Comparison of ENCODE assay signal across 7 mouse cellular contexts in genomic region chr5:37028486-37029311, GRCm38 (mm10). TPM values are rescaled to one million over a fixed set of nuclear protein-coding genes. Genes with fewer than 3 reads are reported as not detected.
DNase-seq lines count a peak whose midpoint lies in the region; ATAC-seq and TF ChIP-seq lines count a peak whose summit lies in the region.

No protein-coding gene starts in this region.

- peaks cover 8% of the 10 kb centered on the region for H3K4me1 ChIP-seq in lung, embryonic 15.5 days
- no peaks in the 10 kb centered on the region for H3K4me1 ChIP-seq in bone marrow macrophage, adult 2 months (ENCODE audit: control insufficient read depth, insufficient read depth, low read length)
- H3K4me1 ChIP-seq in forebrain, embryonic 10.5 days = peaks cover 21% of the 10 kb centered on the region
- H3K4me1 ChIP-seq in midbrain, embryonic 10.5 days = peaks cover 22% of the 10 kb centered on the region
- peaks cover 9% of the 10 kb centered on the region for H3K4me1 ChIP-seq in stomach, embryonic 16.5 days (ENCODE audit: control insufficient read depth, insufficient read depth, low read length)

- no peak for TF ChIP-seq CTCF in bone marrow macrophage, adult 2 months (IDR thresholded peaks at IDR 0.05; ENCODE audit: low read depth, low read length)

- H3K4me3 ChIP-seq in lung, embryonic 15.5 days = peak overlapping the region; percentile 53
- peak overlapping the region; percentile 44 for H3K4me3 ChIP-seq in bone marrow macrophage, adult 2 months (ENCODE audit: insufficient read depth, low read length)
- H3K4me3 ChIP-seq in forebrain, embryonic 10.5 days = peak overlapping the region; percentile 73
- peak overlapping the region; percentile 76 for H3K4me3 ChIP-seq in midbrain, embryonic 10.5 days
- H3K4me3 ChIP-seq in stomach, embryonic 16.5 days (replicated peaks; ENCODE audit: low read length) = peak overlapping the region; percentile 63

- DNase-seq in lung, adult 18-20 months = no peak
- no peak for DNase-seq in forebrain, embryonic 10.5 days (ENCODE audit: extremely low spot score, low spot score)
- DNase-seq in kidney, postnatal 14 days = peak; percentile 5
- DNase-seq in midbrain, embryonic 10.5 days (ENCODE audit: low spot score) = peak; percentile 31

- H3K27me3 ChIP-seq in lung, embryonic 15.5 days = peaks cover 61% of the 10 kb centered on the region
- peaks cover 74% of the 10 kb centered on the region for H3K27me3 ChIP-seq in forebrain, embryonic 10.5 days (ENCODE audit: poor library complexity, severe bottlenecking)
- H3K27me3 ChIP-seq in midbrain, embryonic 10.5 days (ENCODE audit: low read depth, poor library complexity, severe bottlenecking) = peaks cover 81% of the 10 kb centered on the region
- H3K27me3 ChIP-seq in stomach, embryonic 16.5 days (ENCODE audit: control insufficient read depth, insufficient read depth, low read length) = peaks cover 57% of the 10 kb centered on the region

- no peak overlapping the region for H3K27ac ChIP-seq in lung, embryonic 15.5 days
- H3K27ac ChIP-seq in bone marrow macrophage, adult 2 months (ENCODE audit: insufficient read depth, low read depth, low read length) = no peak overlapping the region
- no peak overlapping the region for H3K27ac ChIP-seq in forebrain, embryonic 10.5 days
- H3K27ac ChIP-seq in midbrain, embryonic 10.5 days (replicated peaks) = no peak overlapping the region
- no peak overlapping the region for H3K27ac ChIP-seq in stomach, embryonic 16.5 days (ENCODE audit: low read length)

- WGBS in lung, embryonic 15.5 days = 1% methylated on average over 71 of the region's 72 CpGs
- under 1% methylated on average over 71 of the region's 72 CpGs for WGBS in forebrain, embryonic 10.5 days
- WGBS in midbrain, embryonic 10.5 days = under 1% methylated on average over 71 of the region's 72 CpGs
- WGBS in stomach, embryonic 16.5 days = under 1% methylated on average over 68 of the region's 72 CpGs

- H3K9ac ChIP-seq in lung, embryonic 15.5 days = 0 out of 2 replicates have a peak overlapping the region, but pooled peaks have one; percentile 10
- H3K9ac ChIP-seq in stomach, embryonic 16.5 days (ENCODE audit: low read length) = peak overlapping the region; percentile 38

- peak overlapping the region; percentile 98 for H3K4me2 ChIP-seq in lung, embryonic 15.5 days
- peak overlapping the region; percentile 100 for H3K4me2 ChIP-seq in stomach, embryonic 16.5 days (ENCODE audit: low read depth, low read length)

- TF ChIP-seq POLR2A in bone marrow macrophage, adult 2 months (IDR thresholded peaks at IDR 0.05; ENCODE audit: borderline replicate concordance, low read depth, low read length) = no peak

- H3K9me3 ChIP-seq in lung, embryonic 15.5 days = no peaks in the 10 kb centered on the region
- H3K9me3 ChIP-seq in forebrain, embryonic 10.5 days = no peaks in the 10 kb centered on the region
- no peaks in the 10 kb centered on the region for H3K9me3 ChIP-seq in midbrain, embryonic 10.5 days (replicated peaks)
- no peaks in the 10 kb centered on the region for H3K9me3 ChIP-seq in stomach, embryonic 16.5 days (replicated peaks; ENCODE audit: control insufficient read depth, low read length)

- peak; percentile 60; the same call in 1 of the 2 replicates for ATAC-seq in lung, embryonic 15.5 days (ENCODE audit: borderline replicate concordance, extremely low read depth, low FRiP score, low TSS enrichment)
- ATAC-seq in stomach, embryonic 16.5 days (ENCODE audit: insufficient read depth, low FRiP score) = peak; percentile 48; the same call in 1 of the 2 replicates

- H3K36me3 ChIP-seq in lung, embryonic 15.5 days = no peaks in the 10 kb centered on the region
- H3K36me3 ChIP-seq in forebrain, embryonic 10.5 days (replicated peaks) = no peaks in the 10 kb centered on the region
- H3K36me3 ChIP-seq in midbrain, embryonic 10.5 days = no peaks in the 10 kb centered on the region
- H3K36me3 ChIP-seq in stomach, embryonic 16.5 days (ENCODE audit: control insufficient read depth, insufficient read depth, low read length) = no peaks in the 10 kb centered on the region

RNA-seq across cellular contexts. Expression of gene Wfs1, which starts 39.7 kb away (rescaled TPM):
- 8.5 and 10.1 TPM in 2 replicates for polyA plus RNA-seq in lung, embryonic 15.5 days (2015; fragmentation: Nextera tagmentation; extraction: Ambion mirVana)
- 3.6 and 4.3 TPM in 2 replicates for polyA plus RNA-seq in bone marrow macrophage, adult 2 months (2012; ENCODE audit: insufficient read depth, insufficient read length, missing spikeins)
- 8.1 and 8.4 TPM in 2 replicates for polyA plus RNA-seq in forebrain, embryonic 10.5 days (2016; fragmentation: Nextera tagmentation; extraction: Ambion mirVana)
- polyA plus RNA-seq in midbrain, embryonic 10.5 days (2016; fragmentation: Nextera tagmentation; extraction: Ambion mirVana) = 8.9 and 9.9 TPM in 2 replicates
- polyA plus RNA-seq in stomach, embryonic 16.5 days (2015; fragmentation: Nextera tagmentation; extraction: Ambion mirVana) = 13.1 and 15.4 TPM in 2 replicates

RNA-seq across cellular contexts. Expression of gene Gm1043, which starts 56.5 kb away (rescaled TPM):
- polyA plus RNA-seq in lung, embryonic 15.5 days (2015; fragmentation: Nextera tagmentation; extraction: Ambion mirVana) = not detected in 2 replicates
- not detected in 2 replicates for polyA plus RNA-seq in bone marrow macrophage, adult 2 months (2012; ENCODE audit: insufficient read depth, insufficient read length, missing spikeins)
- polyA plus RNA-seq in forebrain, embryonic 10.5 days (2016; fragmentation: Nextera tagmentation; extraction: Ambion mirVana) = not detected in 2 replicates
- 0.01 and 0.05 TPM in 2 replicates for polyA plus RNA-seq in midbrain, embryonic 10.5 days (2016; fragmentation: Nextera tagmentation; extraction: Ambion mirVana)
- 0.05 TPM in 2 replicates for polyA plus RNA-seq in stomach, embryonic 16.5 days (2015; fragmentation: Nextera tagmentation; extraction: Ambion mirVana)

Comparison
In these comparisons a context has a peak if more than half of its experiments do, and no peak if none do; other contexts are left out.
1. DNase-seq: peak in kidney, postnatal 14 days (single experiment) and midbrain, embryonic 10.5 days (single experiment); none in lung, adult 18-20 months (0 of 2) and forebrain, embryonic 10.5 days (single experiment).
2. Peak in every context shown above with its lines, with median percentiles within 50 percentile points of each other: H3K4me3 ChIP-seq.